ENCODE assay signal across 17 mouse cellular contexts in genomic region chr5:5208016-5208415, GRCm38 (mm10).
DNase-seq lines count a peak whose midpoint lies in the region; ATAC-seq lines count a peak whose summit lies in the region.
"Had no signal": no experiment of that assay in that cellular context is flagged by ENCODE, and none has a peak within 500 bp of the region (broad histone marks: within the 10 kb centered on the region; RNA-seq: fewer than 3 reads in every experiment).

No protein-coding gene starts in this region.

- ATAC-seq in frontal cortex, adult (ENCODE audit: low TSS enrichment) = peak; percentile 65
- ATAC-seq: activated CD4-positive, CD25-positive, alpha-beta regulatory T cell, adult 4 months; forebrain, embryonic 15.5 days; intestine, embryonic 16.5 days; liver, postnatal 0 days; midbrain, embryonic 16.5 days had no signal

- DNase-seq in frontal cortex, postnatal 25 days (ENCODE audit: low spot score in 2 of 2) = no peak
- DNase-seq in layer of hippocampus, adult 11-12 months (ENCODE audit: low spot score) = peak; percentile 18
- no peak for DNase-seq in layer of hippocampus, postnatal 10 days (ENCODE audit: low spot score in 2 of 2)
- peak; percentile 25 for DNase-seq in urinary bladder, postnatal 14 days (ENCODE audit: low spot score)
- no peak for DNase-seq in urinary bladder, postnatal 4 days (ENCODE audit: low spot score in 2 of 2)
- DNase-seq in telencephalon, adult 2 months (ENCODE audit: low read depth, low spot score) = peak; percentile 18
- no peak for DNase-seq in thymus, postnatal 0 days (ENCODE audit: low spot score)
- DNase-seq: adrenal gland, postnatal 14 days; cerebellum, adult 18-20 months; cerebellum, postnatal 36 days; liver; liver, postnatal 0 days had no signal

Comparison
In these comparisons a context has a peak if more than half of its experiments do, and no peak if none do; other contexts are left out.
1. DNase-seq: peak in layer of hippocampus, adult 11-12 months (single experiment), urinary bladder, postnatal 14 days (single experiment) and telencephalon, adult 2 months (single experiment); none in frontal cortex, postnatal 25 days (0 of 2), layer of hippocampus, postnatal 10 days (0 of 2), urinary bladder, postnatal 4 days (0 of 2) and thymus, postnatal 0 days (single experiment).